Mouse (Mus musculus) natural killer cell, adult 2 months (primary cell): Measurements from ENCODE around the gene Scfd2.

Experiments used
- DNase-seq, 2 experiments: peaks; one replicate each; pipeline ENCODE4 v3.0.0; 2022; ENCODE audit warnings: low spot score in 2 of 2

Gene Scfd2

DNA sequence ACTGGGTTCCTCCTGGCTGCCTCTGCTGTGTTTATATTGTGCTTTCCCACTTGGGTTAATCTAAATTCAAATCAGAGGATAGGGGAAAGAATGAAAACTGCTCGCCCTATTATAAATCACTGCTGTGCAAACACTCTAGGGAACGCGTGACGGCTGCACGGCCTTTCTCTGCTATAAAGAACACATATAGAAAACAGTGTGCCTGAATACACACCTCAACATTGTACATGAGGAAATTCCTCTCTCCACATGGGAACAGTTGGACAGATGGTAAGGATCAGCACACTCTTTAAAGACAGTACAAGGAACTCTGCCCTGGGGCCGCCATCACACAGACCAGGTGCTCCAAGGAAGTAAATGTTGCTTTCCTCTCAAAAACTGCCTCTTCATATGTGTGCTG, 166.2 kb downstream of the Scfd2 start:
- no peak for DNase-seq

DNA sequence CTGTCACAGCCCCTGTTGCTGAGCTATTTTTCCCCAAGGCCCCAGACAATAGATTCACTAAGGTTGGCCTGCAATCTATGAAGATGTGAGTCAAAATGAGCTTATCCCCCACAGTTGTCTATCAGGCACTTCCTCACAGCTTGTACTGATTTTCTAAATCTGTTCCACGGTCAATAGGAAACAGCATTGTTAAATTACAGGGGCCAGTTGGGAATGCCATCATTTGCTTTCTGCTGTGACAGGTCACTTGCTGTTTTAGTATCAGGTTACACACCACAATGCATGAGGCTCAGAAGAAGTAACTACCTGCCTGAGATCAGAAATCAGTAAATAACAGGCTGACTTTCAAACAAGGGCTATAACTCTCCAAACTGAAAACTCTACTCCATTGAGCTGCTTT, 168.3 kb downstream of the Scfd2 start:
- DNase-seq: no peak

DNA sequence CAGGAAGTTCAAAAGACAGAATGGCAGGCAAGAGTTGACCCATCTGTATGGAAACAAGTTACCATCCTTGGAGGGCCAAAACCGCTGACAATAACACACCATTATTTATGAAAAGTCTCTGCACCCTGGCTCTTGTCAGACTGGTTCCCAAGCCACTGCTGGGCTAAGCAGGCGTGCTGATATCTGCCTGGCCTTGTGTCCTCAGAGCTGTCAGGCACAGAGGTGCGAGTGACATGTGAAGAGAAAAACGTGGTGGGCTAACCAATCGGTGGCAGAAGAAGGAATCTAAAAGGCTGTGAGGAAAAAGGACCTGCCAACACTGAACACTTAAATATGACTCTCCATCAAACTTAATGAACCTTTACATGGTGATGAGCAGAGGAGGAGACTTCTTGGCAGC, 170.0 kb downstream of the Scfd2 start:
- DNase-seq: no peak

DNA sequence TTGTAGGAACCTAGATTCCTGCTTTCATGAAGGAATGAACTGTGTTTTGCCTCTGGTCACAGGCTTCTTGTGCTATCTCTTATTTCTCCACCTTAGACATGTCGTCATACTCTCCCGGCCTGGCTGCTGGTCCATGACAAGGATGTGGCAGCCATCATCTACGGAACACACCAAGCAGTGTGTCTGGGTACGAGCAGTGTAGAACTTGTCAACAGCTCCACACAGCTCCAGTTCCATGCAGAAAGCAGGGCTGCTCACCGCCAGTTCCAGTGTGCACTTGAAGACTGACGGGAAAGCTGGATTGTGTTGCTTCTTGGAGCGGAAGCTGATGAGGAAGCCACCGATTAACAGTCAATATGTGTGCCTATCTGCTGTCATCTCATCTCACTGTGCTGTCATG, 173.5 kb downstream of the Scfd2 start:
- no peak for DNase-seq

DNA sequence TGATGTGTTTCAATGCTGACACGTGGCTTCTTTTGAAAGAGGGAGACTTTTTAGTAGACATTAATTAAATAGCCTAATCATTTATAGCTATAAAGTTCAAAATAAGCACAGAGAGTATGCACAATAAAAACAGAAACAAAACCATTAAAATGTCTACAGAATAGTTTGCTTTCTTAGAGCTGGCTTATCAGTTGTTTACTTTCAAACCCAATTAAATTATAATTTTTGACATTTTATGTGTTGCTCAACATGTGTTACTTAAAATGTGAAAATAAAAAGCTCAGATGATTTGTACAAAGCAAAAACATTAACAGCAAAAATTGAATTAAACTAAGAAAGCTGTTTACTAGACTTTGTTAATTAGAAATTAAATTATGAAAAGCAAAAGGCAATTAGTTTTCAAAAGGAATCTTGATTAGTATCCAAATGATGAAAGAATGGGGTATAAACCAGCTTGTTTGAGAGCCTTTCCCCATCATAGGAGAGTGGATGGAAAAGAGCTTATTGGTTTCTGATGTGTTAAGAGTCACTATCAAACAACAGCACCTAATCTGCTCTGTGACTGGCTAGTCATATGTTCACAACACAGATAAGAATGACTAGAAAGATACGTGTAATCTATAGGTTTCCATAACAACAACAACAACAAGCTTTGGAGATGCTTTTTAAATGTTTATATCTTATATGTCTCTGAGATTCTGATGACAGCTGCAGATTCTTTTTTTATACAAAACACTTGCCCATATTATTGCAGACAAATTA, 176.0 kb downstream of the Scfd2 start:
- no peak for DNase-seq

DNA sequence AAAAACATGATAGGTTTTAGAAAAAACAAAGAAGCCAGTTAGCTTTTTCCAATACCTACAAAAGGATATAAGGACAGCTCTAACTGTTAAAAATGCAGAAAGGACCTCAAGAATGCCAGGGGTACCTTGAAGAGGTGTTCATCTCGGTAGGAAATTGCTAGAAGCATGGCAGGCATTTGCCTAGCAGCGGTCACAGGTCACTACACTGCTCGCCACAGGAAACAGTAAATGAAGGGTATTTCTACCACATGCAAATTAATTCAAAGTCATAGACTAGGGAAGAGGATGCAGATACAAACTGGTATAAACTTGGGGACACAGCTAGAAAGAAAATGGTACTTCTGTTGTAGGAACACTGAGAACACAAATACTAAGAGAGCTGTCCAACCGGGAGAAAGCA, 180.7 kb downstream of the Scfd2 start:
- DNase-seq: no peak

DNA sequence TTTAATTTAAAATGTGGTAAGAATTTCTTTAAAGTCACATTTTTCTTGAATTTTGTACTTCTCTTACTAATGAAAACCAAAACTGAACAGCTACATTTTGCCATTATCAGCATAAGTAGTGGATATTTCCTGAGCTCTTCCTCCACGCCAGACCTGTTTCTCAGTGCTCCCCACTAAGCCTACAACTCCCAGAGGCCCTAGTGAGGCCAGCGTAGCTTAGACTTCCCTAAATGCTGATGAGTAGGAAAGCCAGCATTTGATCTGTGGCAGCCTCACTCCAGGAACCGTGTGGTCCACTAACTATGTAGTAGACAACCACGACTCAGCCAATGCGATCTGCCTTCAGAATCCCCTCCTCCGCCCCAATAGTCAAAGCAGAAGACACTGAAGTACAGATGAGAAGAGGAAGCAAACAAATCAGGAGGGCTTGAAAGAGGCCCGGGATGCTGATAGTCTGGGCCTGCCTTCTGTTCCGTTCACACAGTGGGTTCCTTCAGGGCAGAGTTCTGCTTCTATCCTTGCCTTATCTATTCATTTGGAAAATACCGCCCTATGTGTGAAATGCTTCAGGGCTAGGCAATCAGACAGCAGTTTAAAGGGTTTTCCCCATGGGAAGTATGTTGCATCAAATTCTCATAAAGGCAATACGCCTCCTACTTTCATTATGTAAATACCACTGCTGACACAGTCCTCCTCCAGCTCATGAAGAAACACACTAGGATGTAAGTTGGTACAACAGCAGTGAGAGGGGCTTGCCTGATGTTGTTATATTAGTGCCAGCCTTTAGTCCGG, 183.3 kb downstream of the Scfd2 start:
- DNase-seq: no peak

DNA sequence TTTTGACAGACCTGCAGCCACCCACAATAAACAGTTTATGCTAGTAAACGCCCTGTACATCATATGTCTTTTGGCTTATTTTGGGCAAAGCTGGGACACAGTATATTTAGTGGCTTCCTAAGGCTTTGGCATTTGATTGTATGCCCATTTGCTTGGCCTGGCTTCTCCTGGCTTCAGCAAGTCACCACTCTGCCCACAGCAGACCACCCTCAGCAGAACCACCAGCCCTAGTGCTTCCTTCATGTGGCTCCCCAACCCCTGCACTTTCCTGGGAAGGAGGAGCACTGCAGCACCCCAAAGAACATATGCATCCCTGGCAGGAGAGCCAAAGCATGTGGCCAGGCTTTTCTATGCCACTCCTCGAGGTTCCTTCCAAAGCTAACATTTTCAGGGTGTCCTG, 188.5 kb downstream of the Scfd2 start:
- DNase-seq: no peak

DNA sequence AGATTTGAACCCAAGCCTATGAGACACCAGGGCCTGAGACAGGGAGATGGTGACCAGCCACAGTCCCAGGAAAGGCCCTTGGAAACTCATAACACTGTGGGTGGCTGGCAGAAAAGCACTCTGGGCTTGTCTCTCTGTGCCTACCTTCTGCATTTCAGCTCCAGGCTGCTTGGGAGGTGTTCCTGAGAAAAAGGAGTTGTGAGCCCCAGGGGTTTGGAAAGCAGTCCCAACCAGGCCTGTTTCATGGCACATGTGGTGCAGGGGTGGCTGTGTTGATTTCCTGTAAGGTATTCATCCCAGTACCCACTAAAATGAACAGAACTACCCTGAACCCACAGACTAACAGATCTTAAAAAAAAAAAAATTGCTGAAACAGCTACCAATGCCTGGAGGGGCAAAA, 189.0 kb downstream of the Scfd2 start:
- DNase-seq: no peak

DNA sequence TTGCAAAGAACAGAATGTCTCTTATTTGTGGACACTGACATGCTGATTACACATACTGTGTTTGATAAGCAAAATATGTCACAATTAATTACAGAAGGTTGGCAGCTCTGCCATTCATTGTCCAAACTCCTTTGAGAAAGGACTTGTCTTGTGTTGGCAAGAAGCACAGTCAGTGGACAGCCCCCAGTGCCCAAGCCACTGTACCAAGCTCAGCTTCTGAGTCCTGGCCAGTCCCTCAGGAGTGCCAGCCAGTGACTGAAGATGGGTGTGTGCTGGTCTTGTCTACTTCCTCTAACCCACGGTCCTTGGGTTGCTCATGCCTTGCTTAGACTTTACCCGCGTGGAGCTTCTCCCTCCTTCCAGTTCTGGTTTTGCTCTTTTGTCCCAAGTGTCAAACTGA, 194.1 kb downstream of the Scfd2 start:
- DNase-seq: no peak

DNA sequence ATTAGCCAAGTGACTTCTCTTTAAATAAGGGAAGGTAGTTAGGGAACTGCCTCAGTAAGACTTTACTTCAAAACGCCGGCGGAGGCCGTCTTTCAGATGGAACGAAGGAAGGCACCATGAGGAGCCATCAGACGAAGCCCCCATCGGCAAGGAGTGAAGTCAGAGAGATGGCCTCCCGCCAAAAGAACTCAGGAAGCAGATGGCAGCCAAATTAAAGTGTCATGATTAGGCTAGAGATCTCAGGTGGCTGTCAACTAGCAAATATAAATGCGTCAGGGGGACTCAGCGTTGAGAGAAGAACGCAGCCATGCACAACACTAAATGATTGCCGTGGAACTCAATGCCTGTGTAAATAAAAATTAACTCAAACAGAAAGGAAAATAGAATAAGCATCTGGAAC, 194.8 kb downstream of the Scfd2 start:
- DNase-seq: no peak

DNA sequence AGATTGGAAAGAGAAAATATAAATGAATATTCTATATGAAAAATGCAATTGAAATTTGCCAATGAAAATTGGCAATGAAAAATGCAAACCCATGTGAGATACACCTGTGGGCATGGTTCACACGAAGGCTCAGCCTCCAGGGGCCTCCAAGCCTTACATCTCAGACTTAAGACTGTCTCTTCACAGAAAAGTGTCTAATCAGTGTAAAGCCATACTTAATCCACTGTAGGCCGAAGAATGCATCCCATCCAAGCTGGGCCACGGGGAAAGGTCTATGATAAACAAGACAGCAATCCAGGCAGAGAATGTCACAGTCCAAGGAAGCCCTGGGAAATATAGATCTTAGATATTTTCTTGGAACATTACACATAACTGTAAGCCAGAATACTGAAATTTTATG, 198.3 kb downstream of the Scfd2 start:
- DNase-seq: no peak

DNA sequence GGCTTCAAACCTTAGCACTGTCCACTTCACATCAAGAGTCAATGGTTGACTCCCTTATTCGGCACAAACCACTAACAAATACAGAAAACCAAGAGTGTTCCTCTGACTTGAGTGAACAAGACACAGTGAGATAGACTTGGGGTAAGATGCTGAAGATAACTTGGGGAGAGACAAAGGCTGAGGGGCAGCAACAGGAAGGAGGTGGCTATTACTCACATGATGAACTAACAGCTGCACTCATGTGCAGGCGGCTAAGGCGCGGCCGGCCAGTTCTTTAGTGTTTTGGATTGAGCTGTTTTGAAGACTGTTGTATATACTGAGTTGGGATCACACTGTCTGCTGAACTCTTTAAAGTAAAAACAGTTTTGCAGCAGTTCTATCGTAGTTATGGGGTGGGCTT, 205.3 kb downstream of the Scfd2 start:
- DNase-seq: no peak

DNA sequence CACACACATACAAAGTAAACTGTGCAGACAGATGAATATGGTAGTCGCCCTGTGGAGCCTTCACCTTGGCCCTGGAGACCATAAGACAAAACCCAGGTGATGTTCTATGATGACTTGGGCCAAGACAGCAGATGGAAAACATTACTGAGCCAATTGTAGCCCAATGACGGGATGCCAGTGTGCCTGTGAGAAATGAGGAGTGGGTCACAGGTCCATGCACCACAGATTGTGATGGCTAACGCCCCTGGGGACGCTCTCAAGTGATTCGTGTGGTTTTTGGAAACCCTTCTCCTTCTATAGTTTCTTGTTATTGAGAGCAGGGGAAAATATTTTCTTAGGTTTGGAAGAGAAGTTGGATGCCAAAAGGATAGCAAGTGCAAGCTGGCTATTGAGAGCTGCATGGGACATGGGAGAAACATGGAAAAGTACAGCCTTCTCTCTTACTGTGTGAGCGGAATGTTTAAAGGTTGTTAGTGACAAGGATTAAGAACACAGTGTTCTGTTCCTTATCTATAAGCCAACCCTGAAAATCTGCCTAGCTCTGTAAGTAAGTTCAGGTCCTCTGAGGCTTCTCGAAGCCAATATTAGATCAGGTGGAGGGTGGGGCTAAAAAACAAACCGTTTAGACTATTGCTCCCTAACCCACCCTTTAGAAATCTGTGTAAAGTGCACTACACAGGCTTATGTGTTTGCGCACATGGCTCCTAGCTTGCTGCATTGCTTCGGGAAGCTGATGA, 210.4 kb downstream of the Scfd2 start:
- DNase-seq: no peak

DNA sequence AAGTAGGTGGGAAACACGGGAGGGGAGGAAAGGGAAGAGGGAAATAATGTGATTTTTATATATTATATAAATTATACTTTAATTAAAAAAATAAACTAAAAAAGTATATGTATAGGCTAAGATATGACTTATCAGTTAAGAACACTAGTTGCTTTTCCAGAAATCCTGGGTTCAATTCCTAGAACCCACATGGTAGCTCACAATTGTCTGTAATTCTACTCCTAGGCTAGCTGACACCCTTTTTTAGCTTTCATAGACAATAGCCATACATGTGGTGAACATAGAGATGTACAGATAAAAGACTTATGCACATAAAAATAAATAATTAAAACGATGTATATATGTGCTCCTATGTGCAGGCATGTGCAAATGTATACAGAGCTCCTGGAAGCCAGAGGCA, 212.0 kb downstream of the Scfd2 start:
- no peak for DNase-seq

DNA sequence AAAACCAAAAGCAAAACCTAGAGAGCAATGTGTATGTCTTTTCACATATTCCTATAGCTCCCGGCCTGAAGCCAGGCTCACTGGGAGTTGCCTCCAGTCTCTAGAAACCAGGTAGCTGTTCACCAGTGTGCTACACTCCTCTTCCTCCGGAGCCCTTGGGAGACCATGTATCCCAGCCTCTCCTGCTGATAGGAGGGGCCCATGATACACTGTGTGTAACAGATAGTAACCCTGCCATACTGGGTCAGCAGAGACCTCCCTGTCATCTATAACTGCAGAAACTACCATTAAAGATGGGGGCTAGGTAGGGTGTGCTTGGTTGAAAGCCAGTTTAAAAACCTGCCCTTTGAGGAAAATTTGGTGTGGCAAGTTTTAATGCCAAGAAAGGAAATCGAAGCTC, 214.4 kb downstream of the Scfd2 start:
- DNase-seq: no peak

DNA sequence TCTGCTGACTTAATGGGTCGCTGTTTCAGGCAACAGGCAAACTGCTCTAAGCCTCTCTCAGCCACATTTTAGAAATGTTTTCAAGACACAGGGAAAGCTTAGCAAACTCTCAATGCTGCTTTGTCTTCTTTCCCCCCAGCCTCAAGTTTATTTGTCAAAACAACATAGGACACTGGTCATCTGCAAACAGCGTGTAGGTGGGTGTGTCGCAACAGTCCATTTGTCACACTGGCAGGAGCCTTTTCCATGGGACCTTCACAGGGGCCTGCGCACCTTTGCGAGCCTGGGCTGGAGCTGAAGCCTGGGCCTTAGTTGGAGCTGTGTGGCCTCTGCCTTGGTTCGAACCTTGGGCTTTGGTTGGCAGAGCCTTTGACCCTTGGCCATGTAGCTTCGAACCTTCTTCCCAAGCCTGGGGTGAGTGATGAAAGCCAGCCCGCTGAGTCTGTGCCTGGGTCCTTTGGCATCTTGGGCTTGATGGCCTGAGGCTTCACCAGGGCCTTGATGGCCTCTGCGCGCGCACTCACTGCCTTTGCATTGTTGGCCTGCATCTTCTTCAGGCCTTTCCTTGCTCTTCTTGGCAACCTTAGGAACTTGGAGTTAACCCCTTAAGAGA, 215.1 kb downstream of the Scfd2 start:
- DNase-seq: no peak

DNA sequence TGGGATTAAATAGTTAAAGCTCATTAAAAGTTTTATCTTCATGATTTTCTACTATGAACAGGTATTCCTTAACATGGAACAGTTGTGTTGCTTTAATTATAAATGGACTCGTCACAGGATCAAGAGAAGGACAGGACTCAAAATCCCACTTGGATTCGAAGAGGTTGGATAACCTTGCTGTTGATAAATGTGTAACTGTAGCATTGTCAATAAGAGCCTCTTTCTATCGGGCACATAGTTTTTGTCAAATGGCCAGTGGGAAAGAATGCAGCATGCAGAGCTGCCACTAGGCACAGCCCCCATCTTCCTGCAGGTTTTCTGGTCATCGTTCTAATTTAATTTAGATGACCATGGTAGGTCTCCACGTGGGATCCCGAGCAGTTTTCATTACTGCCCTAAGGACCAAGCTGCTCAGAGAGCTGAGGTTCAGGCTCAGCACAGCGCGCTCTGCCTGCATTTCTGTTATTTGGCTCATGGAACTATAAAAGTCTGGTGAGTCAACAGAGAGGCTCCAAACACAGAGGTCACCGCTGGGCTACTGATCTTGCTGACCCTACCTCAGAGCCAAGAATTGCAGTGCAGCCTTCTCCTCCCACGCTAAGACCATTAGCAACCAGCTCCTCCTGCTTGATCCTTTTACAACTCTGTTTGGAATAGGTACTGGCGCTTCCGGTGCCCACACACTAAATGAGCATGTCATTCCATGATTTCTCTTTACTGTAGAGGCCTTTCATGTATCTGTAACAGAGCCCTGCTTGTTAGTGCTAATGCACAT, 215.9 kb downstream of the Scfd2 start:
- DNase-seq: no peak

DNA sequence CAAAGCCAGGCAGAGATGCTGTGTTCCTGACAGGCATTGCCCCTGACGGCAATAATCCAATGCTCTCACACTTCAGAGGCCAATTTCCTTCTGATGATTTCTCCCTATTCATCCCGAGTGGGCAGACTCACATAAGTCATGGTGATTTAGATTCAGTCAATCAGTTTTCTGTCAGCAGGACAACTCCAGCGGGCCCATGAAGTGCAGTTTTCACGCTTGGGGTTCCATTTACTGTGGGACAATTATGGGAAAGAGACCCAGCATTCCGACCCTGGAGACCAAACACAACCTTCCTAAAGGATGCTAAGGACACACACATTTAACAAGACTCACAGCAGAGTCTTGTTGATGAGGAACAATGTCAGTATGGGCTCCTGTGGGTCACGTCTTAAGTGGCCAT, 217.1 kb downstream of the Scfd2 start:
- no peak for DNase-seq

DNA sequence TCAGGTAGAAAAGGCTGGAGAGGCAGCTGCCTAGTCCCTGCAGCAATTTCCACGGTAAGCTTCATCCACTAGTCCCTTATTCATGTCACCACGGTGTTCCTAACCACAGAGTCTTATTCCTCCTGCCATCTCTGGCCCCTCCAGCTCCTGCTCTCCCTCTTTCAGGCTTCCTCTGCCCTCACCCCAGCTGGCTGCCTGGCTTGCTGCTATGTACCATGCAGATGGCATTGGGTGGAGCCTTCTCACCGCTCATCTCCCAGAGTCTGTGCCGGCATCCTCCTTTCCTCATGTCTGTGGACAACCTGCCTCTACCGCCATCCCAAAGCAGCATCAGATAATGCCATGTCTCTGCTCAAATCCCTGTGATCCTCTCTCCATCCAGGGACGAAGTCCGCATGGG, 218.0 kb downstream of the Scfd2 start:
- DNase-seq: no peak

DNA sequence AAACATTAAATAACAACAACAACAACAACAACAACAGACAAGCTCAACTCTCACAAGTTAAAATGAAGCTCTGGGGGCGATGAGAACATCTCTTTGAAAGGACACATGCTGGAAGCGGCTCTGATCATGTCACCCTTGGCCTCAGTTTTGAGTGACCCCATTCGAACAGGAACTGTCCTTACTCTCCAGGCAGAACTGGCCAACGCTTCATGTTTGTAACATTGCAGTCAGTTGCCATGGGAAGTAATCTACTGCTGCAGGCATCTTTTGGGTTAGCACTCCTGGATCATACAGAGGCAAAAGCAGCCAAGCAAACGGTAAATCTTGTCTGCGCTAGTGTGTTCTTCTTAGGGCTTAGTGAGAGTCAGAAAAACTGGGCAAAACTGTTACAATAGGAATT, 219.7 kb downstream of the Scfd2 start:
- DNase-seq: no peak
